27 mouse cellular contexts compared by ENCODE assay signal in the genomic region with DNA sequence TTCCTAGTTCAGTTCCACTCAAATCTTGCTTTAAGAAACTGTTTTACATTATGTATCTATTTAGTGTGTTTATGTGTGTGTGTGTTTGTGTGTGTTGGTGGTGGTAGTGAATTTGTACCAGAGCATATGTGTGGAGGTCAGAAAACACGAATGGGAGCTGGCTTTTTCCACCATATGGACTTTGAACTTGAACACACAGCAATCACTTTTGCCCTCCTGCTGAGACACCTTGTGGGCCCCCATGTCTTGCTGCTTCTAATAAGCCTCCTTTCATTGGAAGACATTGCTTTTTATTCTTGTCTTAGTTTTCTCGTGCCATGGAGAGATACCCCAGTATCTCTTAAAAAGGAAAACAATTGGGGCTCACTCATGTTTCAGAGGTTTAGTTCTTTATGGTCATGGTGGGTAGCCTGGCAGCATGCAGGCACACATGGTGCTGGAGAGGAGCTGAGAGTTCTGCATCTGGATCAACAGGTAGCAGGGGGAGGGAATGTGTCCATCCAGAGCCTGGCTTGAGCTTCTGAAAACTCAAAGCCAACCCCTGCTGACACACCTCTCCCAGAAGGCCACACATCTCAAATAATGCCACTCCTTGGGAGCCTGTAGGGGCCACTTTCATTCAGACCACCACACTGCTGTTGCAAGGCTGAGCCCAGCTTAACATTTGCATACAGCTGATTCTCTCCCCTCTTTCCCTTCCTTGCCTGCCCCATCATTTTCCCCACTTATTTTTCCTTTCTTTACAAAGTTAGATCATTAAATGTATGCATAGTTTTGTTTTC. TPM values are rescaled to one million over a fixed set of nuclear protein-coding genes. Genes with fewer than 3 reads are reported as not detected.
A peak's percentile ranks its signal among the peaks of the same experiment; 100 is the strongest.
DNase-seq lines count a peak whose midpoint lies in the region; ATAC-seq lines count a peak whose summit lies in the region.
"Had no signal": no experiment of that assay in that cellular context is flagged by ENCODE, and none has a peak within 500 bp of the region (broad histone marks: within the 10 kb centered on the region; RNA-seq: fewer than 3 reads in every experiment).

No protein-coding gene starts in this region.

- 0 out of 2 replicates have a peak, but pooled peaks cover 3% of the 10 kb centered on the region for H3K4me1 ChIP-seq in kidney, embryonic 15.5 days
- H3K4me1 ChIP-seq in neural tube, embryonic 12.5 days, result peaks cover 6% of the 10 kb centered on the region
- H3K4me1 ChIP-seq in neural tube, embryonic 15.5 days, result peaks cover 6% of the 10 kb centered on the region; the same call in 1 of the 2 replicates
- no peaks in the 10 kb centered on the region for H3K4me1 ChIP-seq in forebrain, embryonic 16.5 days (replicated peaks; ENCODE audit: control insufficient read depth, insufficient read depth, low read length)

- H3K4me3 ChIP-seq in kidney, embryonic 15.5 days (replicated peaks), result no peak overlapping the region
- no peak overlapping the region for H3K4me3 ChIP-seq in neural tube, embryonic 12.5 days
- H3K4me3 ChIP-seq in neural tube, embryonic 15.5 days (replicated peaks), result no peak overlapping the region
- no peak overlapping the region for H3K4me3 ChIP-seq in forebrain, embryonic 16.5 days (replicated peaks; ENCODE audit: low read length)
- H3K4me3 ChIP-seq: embryonic facial prominence, embryonic 10.5 days; gastrocnemius, adult 2 months; heart, embryonic 13.5 days; hindbrain, embryonic 15.5 days; limb, embryonic 13.5 days; liver, embryonic 15.5 days; midbrain, embryonic 15.5 days had no signal

- H3K27ac ChIP-seq in kidney, embryonic 15.5 days, result no peak overlapping the region
- H3K27ac ChIP-seq in neural tube, embryonic 12.5 days, result no peak overlapping the region
- H3K27ac ChIP-seq in neural tube, embryonic 15.5 days (replicated peaks), result no peak overlapping the region
- H3K27ac ChIP-seq in forebrain, embryonic 16.5 days (ENCODE audit: low read length), result no peak overlapping the region
- H3K27ac ChIP-seq: embryonic facial prominence, embryonic 10.5 days; gastrocnemius, adult 2 months; heart, embryonic 13.5 days; hindbrain, embryonic 15.5 days; limb, embryonic 13.5 days; liver, embryonic 15.5 days; macrophage; midbrain, embryonic 15.5 days had no signal

- H3K36me3 ChIP-seq in kidney, embryonic 15.5 days, result peaks cover 34% of the 10 kb centered on the region
- peaks cover 23% of the 10 kb centered on the region for H3K36me3 ChIP-seq in neural tube, embryonic 12.5 days
- H3K36me3 ChIP-seq in neural tube, embryonic 15.5 days, result peaks cover 23% of the 10 kb centered on the region
- peaks cover 10% of the 10 kb centered on the region for H3K36me3 ChIP-seq in forebrain, embryonic 16.5 days (ENCODE audit: control insufficient read depth, insufficient read depth)

- H3K9ac ChIP-seq in kidney, embryonic 15.5 days, result no peak overlapping the region
- no peak overlapping the region for H3K9ac ChIP-seq in neural tube, embryonic 12.5 days
- no peak overlapping the region for H3K9ac ChIP-seq in neural tube, embryonic 15.5 days (replicated peaks)
- no peak overlapping the region for H3K9ac ChIP-seq in forebrain, embryonic 16.5 days (replicated peaks; ENCODE audit: low read depth, low read length)
- H3K9ac ChIP-seq: heart, embryonic 13.5 days; hindbrain, embryonic 15.5 days; limb, embryonic 13.5 days; liver, embryonic 15.5 days; midbrain, embryonic 15.5 days had no signal

- no peaks in the 10 kb centered on the region for H3K9me3 ChIP-seq in kidney, embryonic 15.5 days (replicated peaks)
- H3K9me3 ChIP-seq in neural tube, embryonic 12.5 days, result no peaks in the 10 kb centered on the region
- no peaks in the 10 kb centered on the region for H3K9me3 ChIP-seq in neural tube, embryonic 15.5 days (replicated peaks)
- no peaks in the 10 kb centered on the region for H3K9me3 ChIP-seq in forebrain, embryonic 16.5 days (ENCODE audit: control insufficient read depth, low read length)
- H3K9me3 ChIP-seq: embryonic facial prominence, embryonic 10.5 days; heart, embryonic 13.5 days; hindbrain, embryonic 15.5 days; limb, embryonic 13.5 days; liver, embryonic 15.5 days; midbrain, embryonic 15.5 days had no signal

- 45% methylated on average over 2 of the region's 2 CpGs for WGBS in kidney, embryonic 15.5 days
- 36% methylated on average over 2 of the region's 2 CpGs for WGBS in neural tube, embryonic 12.5 days
- 38% methylated on average over 2 of the region's 2 CpGs for WGBS in neural tube, embryonic 15.5 days
- WGBS in forebrain, embryonic 16.5 days, result 29% methylated on average over 2 of the region's 2 CpGs

- no peak for DNase-seq in kidney, postnatal 4 days
- no peak for DNase-seq in T-cell, adult 2 months (ENCODE audit: low spot score)
- DNase-seq in layer of hippocampus, adult 11-12 months (ENCODE audit: low spot score), result no peak
- DNase-seq: adrenal gland, postnatal 25 days; cerebellum, adult 11-12 months; cerebellum, postnatal 25 days; gastrocnemius, adult 2 months; heart, postnatal 36 days; kidney, adult 11 months; layer of hippocampus, postnatal 36 days; right cerebral cortex, adult 18-20 months; thymus, postnatal 25 days had no signal

- no peaks in the 10 kb centered on the region for H3K27me3 ChIP-seq in kidney, embryonic 15.5 days
- no peaks in the 10 kb centered on the region for H3K27me3 ChIP-seq in neural tube, embryonic 12.5 days (replicated peaks)
- no peaks in the 10 kb centered on the region for H3K27me3 ChIP-seq in neural tube, embryonic 15.5 days (replicated peaks)
- H3K27me3 ChIP-seq in forebrain, embryonic 16.5 days (replicated peaks; ENCODE audit: control insufficient read depth, insufficient read depth, low read length), result no peaks in the 10 kb centered on the region
- H3K27me3 ChIP-seq: heart, embryonic 13.5 days; hindbrain, embryonic 15.5 days; limb, embryonic 13.5 days; liver, embryonic 15.5 days; midbrain, embryonic 15.5 days; Patski had no signal

- no peak overlapping the region for H3K4me2 ChIP-seq in kidney, embryonic 15.5 days
- H3K4me2 ChIP-seq in neural tube, embryonic 12.5 days (replicated peaks), result no peak overlapping the region
- no peak overlapping the region for H3K4me2 ChIP-seq in neural tube, embryonic 15.5 days
- no peak overlapping the region for H3K4me2 ChIP-seq in forebrain, embryonic 16.5 days (ENCODE audit: low read length)
- H3K4me2 ChIP-seq: heart, embryonic 13.5 days; hindbrain, embryonic 15.5 days; limb, embryonic 13.5 days; liver, embryonic 15.5 days; midbrain, embryonic 15.5 days had no signal

- ATAC-seq in kidney, embryonic 15.5 days (replicated peaks; ENCODE audit: low FRiP score), result 0 out of 2 replicates have a peak, but pooled peaks have one; percentile 33
- ATAC-seq in neural tube, embryonic 12.5 days (ENCODE audit: low FRiP score, low read depth), result peak; percentile 58; the same call in 1 of the 2 replicates
- no peak for ATAC-seq in neural tube, embryonic 15.5 days (ENCODE audit: low FRiP score)
- peak; percentile 47; the same call in 1 of the 2 replicates for ATAC-seq in forebrain, embryonic 16.5 days
- ATAC-seq: activated CD4-positive, CD25-positive, alpha-beta regulatory T cell, adult 4 months; midbrain, embryonic 15.5 days; Patski had no signal

RNA-seq across cellular contexts. Expression of a gene that starts 10.5 kb away (rescaled TPM):
- 15.9 and 16.6 TPM in 2 replicates for polyA plus RNA-seq in kidney, embryonic 15.5 days (2015; fragmentation: Nextera tagmentation; extraction: Ambion mirVana)
- polyA plus RNA-seq in neural tube, embryonic 12.5 days (2016; fragmentation: Nextera tagmentation; extraction: Ambion mirVana), result 17.0 and 17.2 TPM in 2 replicates
- 20.3 and 21.3 TPM in 2 replicates for polyA plus RNA-seq in neural tube, embryonic 15.5 days (2015; fragmentation: Nextera tagmentation; extraction: Ambion mirVana)
- polyA plus RNA-seq in forebrain, embryonic 16.5 days (2015; fragmentation: Nextera tagmentation; extraction: Ambion mirVana), result 19.2 and 20.3 TPM in 2 replicates

RNA-seq across cellular contexts. Expression of a gene that starts 39.1 kb away (rescaled TPM):
- polyA plus RNA-seq in kidney, embryonic 15.5 days (2015; fragmentation: Nextera tagmentation; extraction: Ambion mirVana), result not detected in 2 replicates
- not detected in 2 replicates for polyA plus RNA-seq in neural tube, embryonic 12.5 days (2016; fragmentation: Nextera tagmentation; extraction: Ambion mirVana)
- polyA plus RNA-seq in neural tube, embryonic 15.5 days (2015; fragmentation: Nextera tagmentation; extraction: Ambion mirVana), result 0.20 TPM in 1 of 2 replicates, not detected in the other
- not detected in 2 replicates for polyA plus RNA-seq in forebrain, embryonic 16.5 days (2015; fragmentation: Nextera tagmentation; extraction: Ambion mirVana)
- polyA plus RNA-seq: activated CD4-positive, CD25-positive, alpha-beta regulatory T cell, adult 4 months; embryonic facial prominence, embryonic 10.5 days; heart, embryonic 13.5 days; hindbrain, embryonic 15.5 days; liver, embryonic 15.5 days; lung, embryonic 16.5 days; macrophage; midbrain, embryonic 15.5 days; Patski; testis, adult 2 months had no signal

RNA-seq across cellular contexts. Expression of a gene that starts 45.9 kb away (rescaled TPM):
- 22.5 TPM in 2 replicates for polyA plus RNA-seq in kidney, embryonic 15.5 days (2015; fragmentation: Nextera tagmentation; extraction: Ambion mirVana)
- 31.7 and 35.6 TPM in 2 replicates for polyA plus RNA-seq in neural tube, embryonic 12.5 days (2016; fragmentation: Nextera tagmentation; extraction: Ambion mirVana)
- 28.7 and 30.4 TPM in 2 replicates for polyA plus RNA-seq in neural tube, embryonic 15.5 days (2015; fragmentation: Nextera tagmentation; extraction: Ambion mirVana)
- polyA plus RNA-seq in forebrain, embryonic 16.5 days (2015; fragmentation: Nextera tagmentation; extraction: Ambion mirVana), result 25.4 and 26.8 TPM in 2 replicates
